Mouse (Mus musculus) 416B (cell line): ENCODE measurements around the gene Bub1b.
"Not testable (repeated sequence)": the region's sequence is repeated elsewhere in the genome, so short reads cannot be mapped to it uniquely, and the experiment has no call there.

Experiments used
- DNase-seq: peaks from one replicate; pipeline ENCODE4 v3.0.0; 2011; ENCODE audit warnings: low read depth

Gene Bub1b

GRCm38 (mm10) chr2:118597673-118598568, at the start of gene Bub1b:
Gene Bub1b (plus strand): TSS chr2:118598211.
- peak; percentile 95 for DNase-seq

- DNase-seq: no peak
These were observed 49.4 kb upstream of the Bub1b start for GRCm38 (mm10) chr2:118548421-118549221.

DNA sequence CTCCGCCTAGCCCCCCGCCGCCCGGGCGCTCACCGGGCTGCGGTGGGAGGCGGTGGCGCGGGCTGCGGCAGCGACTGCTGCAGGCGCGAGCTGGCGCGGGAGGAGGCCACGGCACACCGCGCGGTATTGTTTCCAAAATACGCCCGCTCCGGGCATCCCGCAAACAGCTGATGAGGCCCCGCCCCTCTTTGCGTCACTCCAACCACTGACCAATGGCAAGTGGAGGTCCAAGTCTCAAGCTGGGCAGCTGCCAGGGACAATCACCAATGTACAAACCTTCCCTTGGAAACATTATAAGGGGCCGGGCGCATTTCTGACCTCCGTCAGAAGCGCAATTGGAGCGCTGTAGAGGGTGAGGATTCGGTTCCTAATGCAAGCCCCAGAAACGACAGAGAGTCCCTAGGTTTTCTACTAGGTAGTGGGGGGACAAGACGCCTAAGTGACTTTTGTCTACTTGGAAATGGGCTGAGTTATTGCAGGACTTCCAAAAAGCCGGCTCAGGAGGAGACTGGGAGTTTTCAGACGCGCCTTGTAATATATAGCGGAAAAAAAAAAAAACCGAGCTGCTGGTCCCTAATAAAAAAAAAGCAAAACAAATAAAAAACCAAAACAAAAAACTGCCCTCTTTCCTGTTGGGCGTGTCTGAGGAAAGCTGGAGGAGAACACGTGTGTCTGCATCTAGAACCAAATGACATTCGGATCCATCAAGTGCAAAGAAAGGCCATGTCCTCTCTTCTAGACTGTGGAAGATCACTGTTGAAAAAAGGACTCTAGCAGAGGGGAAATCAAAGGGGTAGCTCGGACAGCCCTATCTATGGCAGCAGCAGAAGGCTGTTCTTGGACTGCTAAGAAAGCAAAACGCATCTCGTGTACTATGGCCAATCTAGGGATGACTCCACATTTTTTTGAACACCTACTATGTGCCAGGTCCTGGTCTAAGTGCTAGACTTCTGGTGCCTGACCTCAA, 48.2 kb upstream of the Bub1b start, which contains the start of gene Bmf:
Gene Bmf (minus strand): TSS at position 181 of the 967 bp plus-strand sequence.
- DNase-seq: peak; percentile 99

DNA sequence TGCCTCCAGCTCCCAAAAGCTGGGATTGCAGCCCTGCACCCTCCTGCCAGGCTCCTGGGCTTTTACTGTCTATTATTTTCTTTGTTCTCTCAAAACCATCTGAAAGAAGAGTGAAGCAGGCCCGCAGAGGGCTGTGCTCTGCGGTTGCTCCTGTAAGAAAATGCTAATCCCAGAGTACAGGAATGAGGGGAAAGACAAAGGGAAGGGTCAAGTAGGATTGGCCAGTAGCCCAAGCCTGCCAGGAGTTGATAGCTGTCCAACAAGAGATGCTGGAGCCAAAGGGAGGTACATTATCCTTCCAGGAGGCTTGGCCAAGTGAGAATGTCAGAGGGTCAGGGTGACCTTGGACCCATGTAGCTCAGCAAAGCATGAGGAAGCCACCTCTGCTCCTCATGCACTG, 46.4 kb upstream of the Bub1b start:
- no peak for DNase-seq

DNA sequence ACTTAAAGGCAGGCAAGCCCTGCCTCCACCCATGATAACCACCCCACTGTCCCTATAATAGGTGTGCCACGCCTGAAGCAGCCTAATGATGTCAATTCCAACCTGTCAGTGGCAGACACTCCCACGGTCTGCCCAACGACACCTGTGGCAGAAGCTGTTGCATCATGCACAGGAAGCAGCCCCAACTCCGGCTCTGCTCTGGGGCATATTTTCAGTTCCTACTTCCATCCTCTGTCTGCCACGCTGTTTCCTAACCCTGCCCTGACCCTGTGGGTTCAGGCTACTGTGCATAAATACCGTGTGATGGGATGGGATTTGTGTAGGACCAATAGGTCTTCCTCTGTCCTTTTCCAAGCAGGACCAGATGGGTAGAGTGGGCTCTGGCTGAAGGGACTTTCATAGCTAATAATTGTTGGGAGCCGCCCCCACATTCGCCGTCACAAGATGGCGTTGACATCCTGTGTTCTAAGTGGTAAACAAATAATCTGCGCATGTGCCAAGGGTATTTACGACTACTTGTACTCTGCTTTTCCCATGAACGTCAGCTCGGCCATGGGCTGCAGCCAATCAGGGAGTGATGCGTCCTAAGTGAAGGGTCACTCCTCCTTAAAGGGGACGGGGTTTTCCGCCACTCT, 43.5 kb upstream of the Bub1b start:
- DNase-seq: not testable (repeated sequence)

DNA sequence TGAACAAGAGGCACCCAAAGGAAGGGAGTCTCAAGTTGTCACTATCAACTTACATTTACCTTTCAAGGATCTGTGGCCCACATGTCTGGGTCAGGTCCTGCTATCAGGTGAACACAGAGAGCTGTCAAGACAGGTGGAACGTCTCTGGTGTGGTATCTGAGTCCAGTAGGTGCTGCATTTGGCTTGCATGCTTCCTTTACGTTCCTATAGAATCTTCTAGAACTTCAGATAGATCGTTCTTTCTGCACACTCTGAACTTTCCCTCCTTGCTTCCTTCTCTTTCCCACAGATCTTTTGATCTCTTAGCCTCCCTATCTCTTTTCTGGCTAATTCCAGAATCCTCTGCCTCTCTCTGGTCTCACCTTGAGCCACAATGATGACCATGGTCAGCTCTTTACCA, 39.6 kb upstream of the Bub1b start:
- DNase-seq: no peak

DNA sequence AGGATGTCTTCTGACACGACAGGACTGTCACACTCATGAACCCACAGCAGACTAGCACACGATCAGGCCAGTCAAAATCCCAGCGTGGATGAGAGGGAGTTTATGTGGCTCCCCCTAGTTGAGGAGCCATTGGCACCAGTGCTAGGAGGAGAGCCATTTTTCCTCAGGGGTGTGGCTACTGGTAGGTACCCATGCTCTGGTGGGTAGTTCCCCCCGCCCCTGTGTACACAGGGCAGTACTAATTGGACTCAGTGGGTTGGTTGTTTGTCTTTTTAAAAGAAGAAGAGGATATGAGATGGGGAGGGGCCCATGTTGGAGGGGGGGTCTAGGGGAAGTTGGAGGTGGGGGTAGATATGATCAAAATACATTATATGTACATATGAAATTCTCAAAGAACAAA, 36.0 kb upstream of the Bub1b start:
- DNase-seq: no peak

DNA sequence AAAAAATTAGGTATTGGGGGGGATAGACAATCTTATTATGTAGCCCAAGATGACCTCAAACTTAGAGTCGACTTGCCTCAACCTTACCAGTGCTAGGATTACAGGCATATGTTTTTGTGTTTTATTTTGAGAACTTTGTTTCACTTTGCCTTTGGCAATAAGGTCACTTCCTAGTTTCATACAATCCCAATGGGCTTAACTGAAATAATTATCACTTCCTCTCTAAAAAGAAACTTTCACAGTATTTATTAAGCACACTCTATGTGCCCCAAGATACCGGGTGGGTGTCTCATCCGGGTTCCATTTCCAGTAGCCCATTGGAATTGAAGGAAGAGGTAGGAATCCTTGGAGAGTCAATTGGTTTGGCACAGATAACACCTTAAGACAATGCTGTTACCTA, 35.6 kb upstream of the Bub1b start:
- no peak for DNase-seq

DNA sequence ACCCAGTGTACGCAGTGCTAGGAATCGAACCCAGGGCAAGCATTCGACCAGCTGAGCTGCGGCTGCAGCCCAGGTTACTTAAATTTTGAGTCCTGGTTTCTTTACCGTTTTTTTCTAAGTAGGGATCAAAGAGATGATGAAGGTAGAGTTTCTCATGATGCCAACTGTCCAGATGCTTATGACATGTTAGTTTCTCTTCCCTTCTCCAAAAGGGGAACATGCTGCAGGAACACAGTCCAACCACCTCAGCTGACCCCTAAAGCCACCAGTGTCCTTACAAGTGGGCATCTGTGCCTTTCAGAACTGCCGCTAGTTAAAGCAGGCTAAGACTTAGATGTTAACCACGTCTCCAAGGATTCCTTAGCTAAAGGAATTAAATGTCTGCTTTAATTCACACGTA, 30.8 kb upstream of the Bub1b start:
- DNase-seq: no peak

GRCm38 (mm10) chr2:118570939-118571338, 27.1 kb upstream of the Bub1b start:
- peak; percentile 89 for DNase-seq

- no peak for DNase-seq
These were observed 25.7 kb upstream of the Bub1b start for GRCm38 (mm10) chr2:118572183-118572836.

DNA sequence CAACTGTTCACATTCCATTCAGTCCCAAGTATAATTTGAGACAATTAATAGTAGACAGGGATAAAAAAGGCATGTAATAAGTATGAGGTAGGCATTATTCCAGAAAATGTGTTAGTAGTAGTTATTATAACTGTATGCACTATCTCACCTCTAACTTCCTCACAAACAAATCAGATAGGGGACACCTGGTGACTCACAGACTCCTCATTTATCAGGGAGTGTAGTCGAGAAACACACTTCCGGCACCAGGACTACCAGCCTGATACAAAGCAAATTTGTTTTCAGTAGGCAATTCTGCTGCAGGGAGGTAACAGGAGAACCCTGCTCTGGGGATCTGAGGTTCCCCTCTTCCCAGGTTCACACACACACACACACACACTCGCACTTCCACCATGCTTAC, 24.9 kb upstream of the Bub1b start:
- peak; percentile 28 for DNase-seq

GRCm38 (mm10) chr2:118586013-118586412, 12.0 kb upstream of the Bub1b start:
- no peak for DNase-seq

DNA sequence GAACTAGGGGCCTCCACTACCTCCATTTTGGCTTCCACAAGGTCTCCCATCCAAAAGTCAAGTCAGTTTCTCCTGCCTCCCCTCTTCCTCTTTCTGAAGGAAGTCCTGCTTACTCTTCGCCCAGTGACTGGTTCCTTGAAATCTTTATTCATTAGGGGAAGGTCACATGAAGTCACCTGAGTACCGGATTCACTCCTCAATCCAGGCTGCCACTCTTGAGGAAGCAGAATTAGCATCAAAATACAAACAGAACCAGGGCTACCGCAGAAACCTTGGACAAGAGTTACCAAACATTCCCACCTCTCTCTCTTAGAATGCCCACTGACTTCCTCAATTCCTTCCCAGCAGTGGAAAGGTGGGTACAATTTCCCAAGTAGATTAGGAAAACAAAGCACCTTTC, 10.3 kb upstream of the Bub1b start:
- no peak for DNase-seq

- DNase-seq: peak; percentile 61
These were observed 6.9 kb upstream of the Bub1b start for GRCm38 (mm10) chr2:118591083-118591482.

- DNase-seq: no peak
These were observed 1.1 kb downstream of the Bub1b start for GRCm38 (mm10) chr2:118599087-118599486.

DNA sequence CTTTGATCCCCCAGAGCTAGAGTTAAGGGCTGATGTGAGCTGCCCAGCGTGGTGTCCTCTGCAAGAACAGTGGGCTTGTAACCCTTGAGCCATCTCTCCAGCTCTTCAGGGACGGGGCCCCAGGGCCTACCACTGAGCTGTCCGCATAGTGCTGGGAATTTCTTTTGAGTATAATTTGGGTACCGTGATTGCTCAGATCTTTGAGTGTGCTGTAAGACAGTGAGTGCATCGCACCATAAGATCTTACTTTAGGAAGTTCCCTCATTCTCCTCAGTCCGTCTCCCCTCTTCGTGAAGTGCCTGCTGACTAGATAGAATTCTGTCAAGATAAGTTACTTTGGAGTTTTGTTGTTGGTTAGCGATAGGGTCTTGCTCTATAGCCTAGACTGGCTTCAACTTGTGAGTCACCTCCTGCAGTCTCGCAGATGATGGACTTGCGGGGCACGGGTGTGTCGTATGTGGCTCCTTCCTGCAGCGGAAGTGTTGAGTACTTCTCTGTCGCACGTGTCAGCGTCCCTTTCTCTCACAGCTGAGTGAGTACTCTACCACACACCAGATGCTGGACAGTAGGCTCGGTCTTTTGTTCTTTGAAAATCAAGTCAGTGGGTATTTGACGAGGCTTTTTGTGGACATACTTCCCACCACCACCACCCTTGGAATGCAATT, 3.7 kb downstream of the Bub1b start:
- DNase-seq: peak; percentile 80

DNA sequence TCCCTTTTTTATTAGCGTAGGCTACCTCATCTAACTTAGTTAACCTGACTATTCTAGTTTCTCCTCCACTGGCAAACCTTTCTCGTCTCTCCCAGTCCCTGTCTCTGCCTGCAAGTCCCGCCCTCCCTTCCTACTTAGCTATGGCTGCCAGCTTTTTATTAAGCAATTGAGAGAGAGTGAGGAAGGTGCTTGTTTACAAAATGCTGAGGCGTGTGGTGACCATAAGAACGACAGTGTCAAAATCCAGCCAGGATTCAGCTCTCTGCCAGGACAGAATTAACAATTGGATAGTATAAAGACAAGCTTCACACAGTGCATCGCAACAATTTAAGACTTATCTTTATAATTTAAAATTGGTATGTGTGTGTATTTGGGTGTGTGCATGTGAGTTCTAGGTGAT, 6.1 kb downstream of the Bub1b start:
- no peak for DNase-seq

GRCm38 (mm10) chr2:118606032-118606431, 8.0 kb downstream of the Bub1b start:
- peak; percentile 68 for DNase-seq

DNA sequence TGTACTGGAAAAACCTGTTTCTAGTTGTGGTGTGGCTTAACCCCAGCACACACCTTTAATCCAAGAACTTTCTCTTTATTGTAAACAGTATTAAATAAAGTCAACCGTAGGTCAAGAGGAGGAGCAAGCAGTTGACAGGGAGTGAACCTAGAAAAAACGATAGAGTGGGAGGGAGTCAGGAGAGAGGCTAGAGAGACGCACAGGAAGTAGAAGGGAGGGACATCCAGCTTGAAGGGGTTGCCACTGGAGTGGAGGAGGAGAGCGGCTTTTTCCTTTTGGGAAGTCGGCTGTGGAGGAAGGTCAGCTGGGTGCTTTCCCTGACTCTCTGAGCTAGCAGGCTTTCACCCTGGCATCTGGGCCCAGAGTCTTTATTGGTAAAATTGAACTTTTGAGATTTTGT, 9.0 kb downstream of the Bub1b start:
- no peak for DNase-seq
